Mouse (Mus musculus): ENCODE measurements around the gene Strip2.

- no peak for TF ChIP-seq CTCF (IDR thresholded peaks at IDR 0.05; ENCODE audit: extremely low read depth, insufficient read depth, insufficient read length, insufficient replicate concordance)
- TF ChIP-seq POLR2A (IDR thresholded peaks at IDR 0.05; ENCODE audit: low read depth, low read length), result no peak
These were observed 40.0 kb upstream of the Strip2 start for GRCm38 (mm10) chr6:29876782-29877181.
